Mouse (Mus musculus): ENCODE measurements around the gene Tsc22d3. TPM values are rescaled to one million over a fixed set of nuclear protein-coding genes. Genes with fewer than 3 reads are reported as not detected.

The Tsc22d3 gene
- polyA plus RNA-seq, 1 experiment from 2014 or later: 209 TPM

DNA sequence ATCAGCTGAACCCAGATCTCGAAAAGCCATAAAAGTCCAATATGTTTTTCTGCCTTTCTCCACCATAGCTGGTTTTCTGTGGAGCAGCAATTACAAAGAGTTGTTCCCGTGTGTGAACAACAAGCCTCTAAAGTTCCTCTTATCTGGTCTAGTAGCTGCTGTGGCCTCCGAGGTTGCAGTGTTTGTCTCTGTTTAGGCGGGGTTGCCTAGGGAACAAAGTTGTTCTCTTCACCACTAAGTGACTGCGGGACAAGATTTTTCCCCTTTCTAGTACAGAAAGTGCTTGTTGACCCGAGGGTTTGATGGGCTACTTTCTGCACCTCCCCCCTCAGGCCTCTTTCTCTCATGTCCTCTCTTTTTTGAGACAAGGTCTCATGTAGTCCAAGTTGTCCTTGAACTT, 62.8 kb downstream of the Tsc22d3 start:
- ATAC-seq (ENCODE audit: insufficient number of reproducible peaks, insufficient read depth, low FRiP score, low read depth): no peak
- WGBS: 27% methylated on average over 6 of the region's 6 CpGs

DNA sequence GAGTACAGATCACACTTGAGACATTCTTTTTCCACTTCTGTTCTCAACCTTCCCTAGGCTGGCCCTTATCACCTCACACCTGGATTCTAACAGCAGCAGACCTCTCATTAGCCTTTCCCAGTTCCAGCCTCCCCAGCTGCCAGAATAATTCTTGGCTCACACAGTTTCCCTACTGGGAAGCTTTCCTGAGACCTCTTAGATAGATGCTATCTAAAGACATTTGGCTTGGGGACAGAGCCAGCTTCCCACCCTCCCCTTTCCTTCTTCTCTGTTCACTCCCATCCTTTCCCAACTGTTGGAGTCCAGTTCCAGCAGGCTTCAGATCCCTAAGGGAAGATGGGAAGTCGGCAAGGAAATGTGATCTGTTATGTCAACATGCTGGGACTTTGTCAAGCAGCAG, 65.0 kb downstream of the Tsc22d3 start:
- Histone ChIP-seq H3K9ac (ENCODE audit: low read length) (no peak overlapping the region), H3K27ac (replicated peaks in 1 of 2; ENCODE audit: control insufficient read depth in 1 of 2, insufficient read depth in 1 of 2, low read depth in 2 of 2, low read length in 2 of 2) (peak overlapping the region in 1 of 2 experiments; percentile 21; a peak in 1 of 4 replicates), H3K9me3 (ENCODE audit: control insufficient read depth, low read length) (no peaks in the 10 kb centered on the region), H3K27me3 (ENCODE audit: control insufficient read depth, insufficient read depth, low read length) (no peaks in the 10 kb centered on the region), H3K36me3 (ENCODE audit: control insufficient read depth, insufficient read depth, low read length) (peaks cover 10% of the 10 kb centered on the region; the same call in 1 of the 2 replicates), H3K4me3 (ENCODE audit: control insufficient read depth in 1 of 2, insufficient read depth in 1 of 2, low read depth in 1 of 2, low read length in 2 of 2) (no peak overlapping the region), H3K4me2 (ENCODE audit: low read length) (no peak overlapping the region), H3K4me1 (ENCODE audit: control insufficient read depth in 2 of 2, insufficient read depth in 2 of 2, low read length in 2 of 2) (peaks cover 8 to 10% of the 10 kb centered on the region in 2 experiments)
- WGBS: 6% methylated on average over 1 of the region's 1 CpGs
- peak; percentile 48 for ATAC-seq (ENCODE audit: insufficient number of reproducible peaks, insufficient read depth, low FRiP score, low read depth)

More for the DNA sequence above, 62.8 kb downstream of the Tsc22d3 start:
- H3K4me2 ChIP-seq (ENCODE audit: low read length): 0 out of 2 replicates have a peak overlapping the region, but pooled peaks have one; percentile 12
- H3K36me3 ChIP-seq (ENCODE audit: control insufficient read depth, insufficient read depth, low read length): peaks cover 16% of the 10 kb centered on the region; the same call in 1 of the 2 replicates
- no peaks in the 10 kb centered on the region for H3K9me3 ChIP-seq (ENCODE audit: control insufficient read depth, low read length)
- H3K27me3 ChIP-seq (ENCODE audit: control insufficient read depth, insufficient read depth, low read length): no peaks in the 10 kb centered on the region
- H3K4me1 ChIP-seq (ENCODE audit: control insufficient read depth in 2 of 2, insufficient read depth in 2 of 2, low read length in 2 of 2): peaks cover 13 to 14% of the 10 kb centered on the region in 2 experiments
- H3K4me3 ChIP-seq (ENCODE audit: control insufficient read depth in 1 of 2, insufficient read depth in 1 of 2, low read depth in 1 of 2, low read length in 2 of 2): no peak overlapping the region
- H3K27ac ChIP-seq (replicated peaks in 1 of 2; ENCODE audit: control insufficient read depth in 1 of 2, insufficient read depth in 1 of 2, low read depth in 2 of 2, low read length in 2 of 2): peak overlapping the region; percentile 20 to 27; a peak in 3 of 4 replicates
- H3K9ac ChIP-seq (ENCODE audit: low read length): no peak overlapping the region

DNA sequence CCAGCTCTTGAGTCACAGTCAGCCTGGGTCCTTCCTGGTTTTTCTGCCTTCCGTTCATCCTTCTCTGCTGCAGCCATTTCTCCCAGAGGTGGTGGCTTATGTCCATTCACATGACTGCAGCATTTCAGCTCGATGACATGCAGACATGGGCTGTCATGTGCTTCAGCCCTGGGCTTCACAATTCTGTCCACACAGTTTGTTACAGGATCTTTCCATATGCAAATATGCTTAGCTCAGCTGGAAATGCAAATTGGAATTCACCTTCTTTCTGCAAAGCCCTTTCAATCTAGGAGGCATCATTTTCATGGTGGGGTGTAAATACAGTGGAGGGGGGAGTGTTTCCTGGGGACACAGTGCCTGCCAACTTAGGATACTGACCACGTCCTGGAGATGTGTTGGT, 66.2 kb downstream of the Tsc22d3 start:
- no peaks in the 10 kb centered on the region for H3K27me3 ChIP-seq (ENCODE audit: control insufficient read depth, insufficient read depth, low read length)
- WGBS: 60% methylated on average over 3 of the region's 3 CpGs
- ATAC-seq (ENCODE audit: insufficient number of reproducible peaks, insufficient read depth, low FRiP score, low read depth): no peak
- peaks cover 2% of the 10 kb centered on the region; the same call in 1 of the 2 replicates for H3K36me3 ChIP-seq (ENCODE audit: control insufficient read depth, insufficient read depth, low read length)
- no peak overlapping the region for H3K4me2 ChIP-seq (ENCODE audit: low read length)
- no peak overlapping the region for H3K9ac ChIP-seq (ENCODE audit: low read length)
- no peaks in the 10 kb centered on the region for H3K9me3 ChIP-seq (ENCODE audit: control insufficient read depth, low read length)
- peak overlapping the region in 1 of 2 experiments; percentile 20; a peak in 2 of 4 replicates for H3K27ac ChIP-seq (replicated peaks in 1 of 2; ENCODE audit: control insufficient read depth in 1 of 2, insufficient read depth in 1 of 2, low read depth in 2 of 2, low read length in 2 of 2)
- H3K4me3 ChIP-seq (ENCODE audit: control insufficient read depth in 1 of 2, insufficient read depth in 1 of 2, low read depth in 1 of 2, low read length in 2 of 2): no peak overlapping the region
- H3K4me1 ChIP-seq (ENCODE audit: control insufficient read depth in 2 of 2, insufficient read depth in 2 of 2, low read length in 2 of 2): peaks cover 7 to 8% of the 10 kb centered on the region in 2 experiments

DNA sequence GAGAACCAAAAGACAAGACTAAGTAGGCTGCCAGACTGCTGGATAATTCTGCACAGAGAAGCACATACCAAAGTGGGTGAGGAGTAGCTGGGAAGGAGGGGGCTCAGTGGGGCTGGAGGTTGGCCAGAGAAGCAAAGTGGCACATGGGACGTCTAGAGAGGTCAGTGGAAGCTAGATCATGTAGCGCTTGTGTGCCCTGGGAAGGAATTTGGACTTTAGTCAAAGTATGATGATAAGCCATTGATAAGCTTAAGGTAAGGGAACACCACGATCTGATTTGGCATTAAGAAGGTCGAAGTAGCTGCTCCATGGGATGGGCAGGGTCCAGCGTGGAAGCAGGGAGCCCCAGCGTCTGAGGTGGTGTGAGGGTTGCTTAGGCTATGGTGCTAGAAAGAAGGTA, 68.1 kb downstream of the Tsc22d3 start:
- peaks cover 0 to 3% of the 10 kb centered on the region in 2 experiments; a peak in 2 of 4 replicates for H3K4me1 ChIP-seq (ENCODE audit: control insufficient read depth in 2 of 2, insufficient read depth in 2 of 2, low read length in 2 of 2)
- no peaks in the 10 kb centered on the region for H3K36me3 ChIP-seq (ENCODE audit: control insufficient read depth, insufficient read depth, low read length)
- no peaks in the 10 kb centered on the region for H3K27me3 ChIP-seq (ENCODE audit: control insufficient read depth, insufficient read depth, low read length)
- H3K9ac ChIP-seq (ENCODE audit: low read length): no peak overlapping the region
- WGBS: 61% methylated on average over 6 of the region's 6 CpGs
- no peak for ATAC-seq (ENCODE audit: insufficient number of reproducible peaks, insufficient read depth, low FRiP score, low read depth)
- H3K4me2 ChIP-seq (ENCODE audit: low read length): no peak overlapping the region
- no peaks in the 10 kb centered on the region for H3K9me3 ChIP-seq (ENCODE audit: control insufficient read depth, low read length)
- no peak overlapping the region for H3K4me3 ChIP-seq (ENCODE audit: control insufficient read depth in 1 of 2, insufficient read depth in 1 of 2, low read depth in 1 of 2, low read length in 2 of 2)
- no peak overlapping the region for H3K27ac ChIP-seq (replicated peaks in 1 of 2; ENCODE audit: control insufficient read depth in 1 of 2, insufficient read depth in 1 of 2, low read depth in 2 of 2, low read length in 2 of 2)

DNA sequence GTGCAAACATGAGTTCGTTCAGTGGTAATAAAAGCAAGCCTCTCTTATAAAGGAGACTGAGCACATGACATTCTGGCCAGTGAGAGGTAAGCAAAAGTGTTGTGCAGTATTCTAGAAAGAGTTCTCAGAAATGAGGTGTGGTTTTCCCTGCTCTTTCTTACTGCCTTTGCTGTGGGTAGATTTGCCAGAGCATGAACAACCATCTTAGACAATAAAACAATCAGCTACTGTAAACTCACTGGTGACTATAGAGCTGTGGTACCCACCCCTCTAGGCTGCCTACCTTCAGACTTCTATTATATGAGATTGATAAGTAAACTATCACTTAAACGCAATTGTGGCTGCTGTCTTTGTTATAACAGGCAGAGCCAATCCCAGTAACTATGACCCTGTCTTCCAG, 69.1 kb downstream of the Tsc22d3 start:
- ATAC-seq (ENCODE audit: insufficient number of reproducible peaks, insufficient read depth, low FRiP score, low read depth): no peak
- 60% methylated on average over 2 of the region's 2 CpGs for WGBS
- no peak overlapping the region for H3K4me3 ChIP-seq (ENCODE audit: control insufficient read depth in 1 of 2, insufficient read depth in 1 of 2, low read depth in 1 of 2, low read length in 2 of 2)
- no peaks in the 10 kb centered on the region for H3K36me3 ChIP-seq (ENCODE audit: control insufficient read depth, insufficient read depth, low read length)
- H3K4me1 ChIP-seq (ENCODE audit: control insufficient read depth in 2 of 2, insufficient read depth in 2 of 2, low read length in 2 of 2): peaks cover 0 to 3% of the 10 kb centered on the region in 2 experiments; a peak in 2 of 4 replicates
- no peaks in the 10 kb centered on the region for H3K27me3 ChIP-seq (ENCODE audit: control insufficient read depth, insufficient read depth, low read length)
- no peaks in the 10 kb centered on the region for H3K9me3 ChIP-seq (ENCODE audit: control insufficient read depth, low read length)
- H3K27ac ChIP-seq (replicated peaks in 1 of 2; ENCODE audit: control insufficient read depth in 1 of 2, insufficient read depth in 1 of 2, low read depth in 2 of 2, low read length in 2 of 2): no peak overlapping the region
- no peak overlapping the region for H3K4me2 ChIP-seq (ENCODE audit: low read length)
- H3K9ac ChIP-seq (ENCODE audit: low read length): no peak overlapping the region

DNA sequence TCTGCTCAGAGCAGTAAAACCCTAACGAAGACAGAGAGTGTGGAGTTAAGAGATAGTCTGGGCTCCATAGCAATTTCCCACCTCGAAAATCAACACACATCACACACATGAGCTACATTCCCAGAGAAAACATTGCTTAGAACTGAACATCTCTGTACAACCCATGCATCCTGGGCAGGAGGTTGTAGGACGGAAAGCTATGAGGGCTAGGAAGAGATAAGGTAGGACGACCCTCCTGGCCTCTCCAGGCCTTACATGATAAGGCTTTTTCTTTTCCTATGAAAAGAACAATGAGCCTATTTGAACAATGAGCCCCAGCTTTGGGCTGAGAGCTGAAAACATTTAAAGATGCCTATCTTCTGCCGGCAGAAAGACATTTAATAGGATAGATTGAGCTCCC, 69.8 kb downstream of the Tsc22d3 start:
- H3K4me1 ChIP-seq (ENCODE audit: control insufficient read depth in 2 of 2, insufficient read depth in 2 of 2, low read length in 2 of 2): peaks cover 0 to 3% of the 10 kb centered on the region in 2 experiments; a peak in 2 of 4 replicates
- WGBS: 53% methylated on average over 5 of the region's 5 CpGs
- H3K27ac ChIP-seq (replicated peaks in 1 of 2; ENCODE audit: control insufficient read depth in 1 of 2, insufficient read depth in 1 of 2, low read depth in 2 of 2, low read length in 2 of 2): no peak overlapping the region
- H3K36me3 ChIP-seq (ENCODE audit: control insufficient read depth, insufficient read depth, low read length): no peaks in the 10 kb centered on the region
- H3K27me3 ChIP-seq (ENCODE audit: control insufficient read depth, insufficient read depth, low read length): no peaks in the 10 kb centered on the region
- no peak for ATAC-seq (ENCODE audit: insufficient number of reproducible peaks, insufficient read depth, low FRiP score, low read depth)
- H3K4me3 ChIP-seq (ENCODE audit: control insufficient read depth in 1 of 2, insufficient read depth in 1 of 2, low read depth in 1 of 2, low read length in 2 of 2): no peak overlapping the region
- H3K9me3 ChIP-seq (ENCODE audit: control insufficient read depth, low read length): no peaks in the 10 kb centered on the region
- no peak overlapping the region for H3K9ac ChIP-seq (ENCODE audit: low read length)
- no peak overlapping the region for H3K4me2 ChIP-seq (ENCODE audit: low read length)

DNA sequence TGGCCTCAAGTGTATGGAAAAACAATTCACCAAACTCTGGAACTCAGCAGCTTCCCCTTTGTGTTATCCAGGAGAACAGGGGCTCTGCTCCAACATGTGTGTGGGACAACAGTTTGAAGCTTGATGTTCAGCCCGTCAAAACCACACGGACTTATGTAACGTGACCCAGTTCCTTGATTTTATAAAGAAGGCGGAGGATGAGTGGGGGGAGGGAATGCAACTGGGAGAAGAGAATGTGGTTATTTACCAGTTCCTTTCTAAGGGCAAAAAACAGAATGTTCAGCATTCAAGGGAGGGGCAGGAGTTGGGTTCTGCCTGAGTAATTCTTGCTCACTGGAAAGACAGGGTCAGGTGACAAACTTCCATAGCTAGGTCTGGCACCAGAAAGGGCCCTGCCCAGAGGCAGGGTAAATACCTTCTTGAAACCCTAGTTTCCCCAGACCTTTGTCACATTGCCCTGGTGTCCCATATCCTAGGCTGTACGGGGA, 71.3 kb downstream of the Tsc22d3 start:
- no peaks in the 10 kb centered on the region for H3K36me3 ChIP-seq (ENCODE audit: control insufficient read depth, insufficient read depth, low read length)
- H3K4me2 ChIP-seq (ENCODE audit: low read length): no peak overlapping the region
- H3K4me1 ChIP-seq (ENCODE audit: control insufficient read depth in 2 of 2, insufficient read depth in 2 of 2, low read length in 2 of 2): no peaks in the 10 kb centered on the region; a peak in 1 of 4 replicates
- H3K9ac ChIP-seq (ENCODE audit: low read length): no peak overlapping the region
- no peaks in the 10 kb centered on the region for H3K9me3 ChIP-seq (ENCODE audit: control insufficient read depth, low read length)
- no peak overlapping the region for H3K4me3 ChIP-seq (ENCODE audit: control insufficient read depth in 1 of 2, insufficient read depth in 1 of 2, low read depth in 1 of 2, low read length in 2 of 2)
- H3K27me3 ChIP-seq (ENCODE audit: control insufficient read depth, insufficient read depth, low read length): no peaks in the 10 kb centered on the region; the same call in 1 of the 2 replicates
- ATAC-seq (ENCODE audit: insufficient number of reproducible peaks, insufficient read depth, low FRiP score, low read depth): no peak
- 69% methylated on average over 5 of the region's 5 CpGs for WGBS
- H3K27ac ChIP-seq (replicated peaks in 1 of 2; ENCODE audit: control insufficient read depth in 1 of 2, insufficient read depth in 1 of 2, low read depth in 2 of 2, low read length in 2 of 2): no peak overlapping the region

DNA sequence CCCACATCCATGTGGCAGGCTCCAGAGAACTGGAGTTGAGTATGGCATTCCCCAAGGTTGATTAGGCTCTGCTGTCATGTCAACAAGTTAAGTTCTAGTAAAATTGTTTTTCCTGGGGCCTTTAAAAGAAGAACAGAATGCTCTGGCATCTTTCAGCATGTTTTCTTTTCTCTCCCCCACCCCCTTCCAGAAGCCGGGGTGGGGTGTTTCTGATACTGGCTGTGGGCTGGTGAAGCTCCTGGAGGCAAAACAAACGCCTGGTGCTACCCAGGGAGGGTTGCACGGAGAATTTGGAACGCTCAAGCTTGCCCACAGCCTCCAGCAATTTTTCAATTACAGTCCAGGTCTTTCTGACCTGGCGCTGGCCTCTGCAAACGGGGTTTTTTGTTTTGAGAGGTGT, 73.2 kb downstream of the Tsc22d3 start:
- H3K4me3 ChIP-seq (ENCODE audit: control insufficient read depth in 1 of 2, insufficient read depth in 1 of 2, low read depth in 1 of 2, low read length in 2 of 2): no peak overlapping the region
- no peaks in the 10 kb centered on the region; the same call in 1 of the 2 replicates for H3K27me3 ChIP-seq (ENCODE audit: control insufficient read depth, insufficient read depth, low read length)
- H3K9me3 ChIP-seq (ENCODE audit: control insufficient read depth, low read length): no peaks in the 10 kb centered on the region
- no peaks in the 10 kb centered on the region for H3K36me3 ChIP-seq (ENCODE audit: control insufficient read depth, insufficient read depth, low read length)
- H3K27ac ChIP-seq (replicated peaks in 1 of 2; ENCODE audit: control insufficient read depth in 1 of 2, insufficient read depth in 1 of 2, low read depth in 2 of 2, low read length in 2 of 2): no peak overlapping the region
- no peak for ATAC-seq (ENCODE audit: insufficient number of reproducible peaks, insufficient read depth, low FRiP score, low read depth)
- WGBS: 33% methylated on average over 6 of the region's 6 CpGs
- H3K4me1 ChIP-seq (ENCODE audit: control insufficient read depth in 2 of 2, insufficient read depth in 2 of 2, low read length in 2 of 2): no peaks in the 10 kb centered on the region; a peak in 1 of 4 replicates
- H3K4me2 ChIP-seq (ENCODE audit: low read length): no peak overlapping the region
- no peak overlapping the region for H3K9ac ChIP-seq (ENCODE audit: low read length)
